Mouse (Mus musculus) kidney, postnatal 0 days (tissue): ENCODE results near the gene Ctdsp1. TPM values are rescaled to one million over a fixed set of nuclear protein-coding genes. Genes with fewer than 3 reads are reported as not detected.

Source experiments
- ATAC-seq: fragments of 200-750 bp; cut with Nextera tagmentation; replicated peaks from 2 replicates; pipeline ENCODE4 v1.8.0; 2017; ENCODE audit warnings: low read depth, moderate number of reproducible peaks, moderate TSS enrichment, moderate library complexity; ENCODE audit not compliant: low FRiP score
- DNase-seq: peaks from one replicate; pipeline ENCODE4 v3.0.0-alpha.2; 2016; ENCODE audit warnings: low spot score
- H3K27ac ChIP-seq: fragments of 300-500 bp; sonication (generic); 2 replicates; pipeline ENCODE4 v1.5.1; 2014; ENCODE audit warnings: mild to moderate bottlenecking
- H3K27me3 ChIP-seq: fragments of 300-500 bp; sonication (generic); 2 replicates; pipeline ENCODE4 v1.6.1; 2014; ENCODE audit warnings: low read length, mixed read lengths; ENCODE audit not compliant: insufficient read depth
- H3K36me3 ChIP-seq: fragments of 300-500 bp; sonication (generic); 2 replicates; pipeline ENCODE4 v1.6.1; 2014; ENCODE audit warnings: low read length, mixed read lengths; ENCODE audit not compliant: insufficient read depth
- H3K4me1 ChIP-seq: fragments of 300-500 bp; sonication (generic); replicated peaks from 2 replicates; pipeline ENCODE4 v1.6.1; 2014; ENCODE audit warnings: antibody characterized with exemption, low read length, mixed read lengths; ENCODE audit not compliant: insufficient read depth
- H3K4me2 ChIP-seq: fragments of 300-500 bp; sonication (generic); 2 replicates; pipeline ENCODE4 v1.6.1; 2014; ENCODE audit warnings: mild to moderate bottlenecking, low read length, moderate library complexity, mixed read lengths
- H3K4me3 ChIP-seq: fragments of 300-500 bp; sonication (generic); replicated peaks from 2 replicates; pipeline ENCODE4 v1.5.1; 2014; ENCODE audit warnings: low read depth, low read length
- H3K9ac ChIP-seq: fragments of 300-500 bp; sonication (generic); 2 replicates; pipeline ENCODE4 v1.6.1; 2014; ENCODE audit warnings: low read depth, low read length
- H3K9me3 ChIP-seq: fragments of 300-500 bp; sonication (generic); replicated peaks from 2 replicates; pipeline ENCODE4 v1.6.1; 2016; ENCODE audit warnings: low read length, inconsistent platforms, mixed read lengths
- CTCF ChIP-seq: IDR thresholded peaks from 2 replicates; pipeline ENCODE4 v1.5.1; 2016; ENCODE audit warnings: antibody characterized with exemption, low read depth, mild to moderate bottlenecking, moderate library complexity
- WGBS: fragments of 180-500 bp; shearing (Covaris S2); extraction: QIAGEN DNeasy Blood & Tissue Kit; methylation state at CpG from one replicate; pipeline ENCODE4 v1.1.7; 2014; 5-methylcytosine and 5-hydroxymethylcytosine counted together
- polyA plus RNA-seq: library from polyadenylated mRNA; unstranded; fragments of >200 nt; fragmentation: Nextera tagmentation; extraction: Ambion mirVana; gene quantifications from 2 replicates; pipeline ENCODE4 v1.2.1, GENCODE M21; 2015

The Ctdsp1 gene
- polyA plus RNA-seq, 1 experiment from 2014 or later = 73.3 TPM

DNA sequence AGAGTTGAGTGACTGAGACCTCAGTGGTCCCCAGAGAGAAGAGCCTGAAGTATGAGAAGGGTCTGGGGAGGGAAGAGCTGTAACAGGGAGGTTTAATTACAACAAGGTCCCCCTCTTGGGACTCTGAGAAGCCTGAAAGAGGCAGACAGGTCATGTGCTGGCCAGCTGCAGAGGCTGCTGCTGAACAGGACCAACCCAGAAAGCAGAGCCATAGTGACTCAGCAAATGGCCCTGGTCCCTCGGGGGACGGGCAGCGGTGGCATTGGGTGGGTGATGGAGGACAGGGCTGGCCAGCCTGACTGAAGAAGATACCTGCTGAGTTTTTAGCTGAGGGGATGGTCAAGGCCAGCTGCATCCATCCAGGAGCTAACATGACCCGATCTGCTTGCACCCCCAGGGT lies 14.9 kb upstream of the Ctdsp1 start:
- no peak overlapping the region for H3K4me3 ChIP-seq
- no peak for TF ChIP-seq CTCF
- H3K9me3 ChIP-seq = no peaks in the 10 kb centered on the region
- no peak overlapping the region for H3K4me2 ChIP-seq
- no peaks in the 10 kb centered on the region for H3K36me3 ChIP-seq
- ATAC-seq (no peak), DNase-seq (no peak)
- H3K4me1 ChIP-seq = no peaks in the 10 kb centered on the region
- 71% methylated on average over 4 of the region's 4 CpGs for WGBS
- H3K27me3 ChIP-seq = no peaks in the 10 kb centered on the region
- H3K9ac ChIP-seq = no peak overlapping the region
- no peak overlapping the region for H3K27ac ChIP-seq

DNA sequence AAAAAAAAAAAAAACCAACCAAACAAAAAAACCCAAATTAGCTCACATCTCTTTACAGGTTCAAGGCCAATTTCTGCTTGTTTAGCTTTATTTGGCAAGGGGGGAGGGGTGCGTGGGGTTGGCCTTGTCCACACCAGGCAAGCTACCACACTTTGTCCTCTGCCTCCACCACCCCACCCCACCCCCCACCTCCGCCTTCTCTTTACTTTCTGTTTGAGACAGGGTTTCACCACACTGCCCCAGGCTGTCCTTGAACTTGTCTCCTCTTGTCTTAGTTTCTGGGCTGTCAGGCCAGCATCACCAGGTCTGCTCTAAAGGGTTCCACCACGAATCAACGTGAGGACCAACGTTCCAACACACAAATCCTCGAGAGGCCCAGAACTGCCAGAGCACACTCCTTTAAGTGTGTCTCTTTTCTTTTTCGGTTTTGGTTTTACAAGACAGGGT lies 12.2 kb upstream of the Ctdsp1 start:
- no peak for TF ChIP-seq CTCF
- no peak overlapping the region for H3K4me2 ChIP-seq
- no peaks in the 10 kb centered on the region for H3K9me3 ChIP-seq
- H3K4me3 ChIP-seq = no peak overlapping the region
- DNase-seq = no peak
- no peaks in the 10 kb centered on the region for H3K4me1 ChIP-seq
- H3K27ac ChIP-seq = no peak overlapping the region
- WGBS = 84% methylated on average over 7 of the region's 7 CpGs
- H3K36me3 ChIP-seq = no peaks in the 10 kb centered on the region
- ATAC-seq = no peak
- H3K27me3 ChIP-seq = no peaks in the 10 kb centered on the region
- no peak overlapping the region for H3K9ac ChIP-seq

DNA sequence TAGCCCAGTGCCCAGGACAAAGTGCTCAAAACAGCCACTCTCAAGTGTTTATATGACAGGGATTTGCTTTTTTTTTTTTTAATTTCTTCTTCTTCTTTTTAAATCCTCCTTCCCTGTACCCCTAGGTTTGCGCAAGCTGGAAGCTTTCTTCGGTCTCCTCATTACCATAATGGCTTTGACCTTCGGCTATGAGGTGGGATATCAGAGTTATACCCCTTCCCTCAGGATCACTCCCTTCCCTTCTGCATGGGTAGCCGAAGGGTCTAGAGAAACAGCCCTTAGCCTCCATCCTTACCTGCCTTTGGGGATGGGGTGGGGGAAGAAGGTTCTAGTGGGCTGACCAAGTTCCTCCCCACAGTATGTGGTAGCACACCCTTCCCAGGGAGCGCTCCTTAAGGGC lies 10.8 kb upstream of the Ctdsp1 start:
- Histone ChIP-seq H3K27me3 (no peaks in the 10 kb centered on the region), H3K9me3 (no peaks in the 10 kb centered on the region), H3K27ac (no peak overlapping the region), H3K4me2 (no peak overlapping the region), H3K9ac (no peak overlapping the region), H3K36me3 (no peaks in the 10 kb centered on the region), H3K4me3 (no peak overlapping the region), H3K4me1 (no peaks in the 10 kb centered on the region)
- ATAC-seq (no peak), DNase-seq (no peak)
- 82% methylated on average over 5 of the region's 5 CpGs for WGBS
- no peak for TF ChIP-seq CTCF

DNA sequence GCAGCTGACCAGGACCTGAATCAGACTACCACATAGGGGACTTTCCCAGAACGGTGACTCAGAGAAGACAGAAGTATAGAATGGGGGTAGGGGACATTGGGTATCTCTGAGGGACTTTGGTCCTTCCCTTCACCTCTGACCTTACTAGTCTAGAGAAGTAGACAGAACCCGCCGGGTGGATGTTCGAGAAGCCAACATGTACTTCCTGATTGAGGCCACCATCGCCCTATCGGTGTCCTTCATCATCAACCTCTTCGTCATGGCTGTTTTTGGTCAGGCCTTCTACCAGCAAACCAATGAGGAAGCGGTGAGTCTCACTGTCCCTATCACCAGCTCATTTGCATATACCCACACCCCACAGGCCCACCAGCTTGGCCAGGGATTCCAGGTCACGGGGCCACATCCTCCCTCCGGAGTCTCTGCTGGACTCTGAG lies 9.7 kb upstream of the Ctdsp1 start:
- Histone ChIP-seq H3K4me1 (no peaks in the 10 kb centered on the region), H3K36me3 (no peaks in the 10 kb centered on the region), H3K4me3 (no peak overlapping the region), H3K27ac (no peak overlapping the region), H3K9ac (no peak overlapping the region), H3K4me2 (no peak overlapping the region), H3K27me3 (no peaks in the 10 kb centered on the region), H3K9me3 (no peaks in the 10 kb centered on the region)
- DNase-seq (no peak), ATAC-seq (no peak; the same call in 1 of the 2 replicates)
- WGBS = 91% methylated on average over 10 of the region's 10 CpGs
- no peak for TF ChIP-seq CTCF

DNA sequence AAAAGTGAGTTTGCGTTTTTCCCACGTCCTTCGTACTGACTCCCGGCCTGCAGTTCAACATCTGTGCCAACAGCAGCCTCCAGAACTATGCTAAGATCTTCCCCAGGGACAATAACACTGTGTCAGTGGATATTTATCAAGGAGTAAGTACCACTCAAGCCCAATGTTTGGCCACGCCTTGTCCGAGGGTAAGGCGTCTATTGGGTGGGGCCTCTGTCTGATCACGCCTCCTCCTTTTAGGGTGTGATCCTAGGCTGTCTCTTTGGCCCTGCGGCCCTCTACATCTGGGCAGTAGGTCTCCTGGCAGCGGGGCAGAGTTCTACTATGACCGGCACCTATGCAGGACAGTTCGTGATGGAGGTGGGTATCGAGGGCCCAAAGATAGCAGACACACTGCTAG lies 7.9 kb upstream of the Ctdsp1 start:
- no peak for DNase-seq

DNA sequence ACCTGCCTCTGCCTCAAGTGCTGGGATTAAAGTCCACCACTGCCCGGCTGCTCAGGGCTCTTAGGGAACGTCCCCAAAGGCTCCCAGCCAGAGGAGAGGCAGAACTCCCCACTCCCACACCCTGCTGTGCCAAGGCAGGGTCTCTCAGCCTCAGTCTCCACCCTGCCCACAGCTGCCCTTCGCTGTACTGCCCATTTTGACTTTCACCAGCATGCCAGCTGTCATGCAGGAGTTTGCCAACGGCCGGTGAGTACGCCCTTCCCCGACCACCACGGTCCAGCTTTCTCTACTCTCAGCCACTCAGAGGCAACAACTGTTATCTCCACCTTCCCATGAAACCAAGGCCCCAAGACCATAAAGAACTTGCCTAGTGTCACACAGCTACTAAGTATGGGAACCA lies 6.8 kb upstream of the Ctdsp1 start:
- H3K36me3 ChIP-seq = no peaks in the 10 kb centered on the region
- ATAC-seq = no peak
- no peak overlapping the region for H3K27ac ChIP-seq
- H3K4me1 ChIP-seq = 0 out of 2 replicates have a peak, but pooled peaks cover 5% of the 10 kb centered on the region
- no peak for DNase-seq
- 80% methylated on average over 8 of the region's 8 CpGs for WGBS
- no peaks in the 10 kb centered on the region for H3K9me3 ChIP-seq
- H3K9ac ChIP-seq = no peak overlapping the region
- H3K4me3 ChIP-seq = no peak overlapping the region
- TF ChIP-seq CTCF = no peak
- H3K27me3 ChIP-seq = no peaks in the 10 kb centered on the region
- H3K4me2 ChIP-seq = no peak overlapping the region

More for the DNA sequence above, 7.9 kb upstream of the Ctdsp1 start:
- WGBS = 83% methylated on average over 13 of the region's 13 CpGs
- Histone ChIP-seq H3K27ac (no peak overlapping the region), H3K9ac (no peak overlapping the region), H3K36me3 (no peaks in the 10 kb centered on the region), H3K4me2 (no peak overlapping the region), H3K9me3 (no peaks in the 10 kb centered on the region), H3K4me1 (0 out of 2 replicates have a peak, but pooled peaks cover 5% of the 10 kb centered on the region), H3K27me3 (no peaks in the 10 kb centered on the region), H3K4me3 (no peak overlapping the region)
- ATAC-seq = no peak
- TF ChIP-seq CTCF = no peak

DNA sequence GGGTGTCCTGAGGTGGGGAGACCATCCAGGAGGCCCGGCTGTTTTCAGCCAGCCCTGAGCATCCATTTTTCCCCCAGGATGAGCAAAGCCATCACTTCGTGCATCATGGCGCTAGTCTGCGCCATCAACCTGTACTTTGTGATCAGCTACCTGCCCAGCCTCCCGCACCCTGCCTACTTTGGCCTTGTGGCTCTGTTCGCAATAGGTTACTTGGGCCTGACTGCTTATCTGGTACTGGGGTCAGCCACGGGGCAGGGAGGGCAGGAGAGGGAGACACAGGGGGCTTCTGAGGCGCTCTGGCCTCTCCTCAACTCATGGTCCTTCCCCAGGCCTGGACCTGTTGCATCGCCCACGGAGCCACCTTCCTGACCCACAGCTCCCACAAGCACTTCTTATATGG lies 6.2 kb upstream of the Ctdsp1 start:
- no peak for TF ChIP-seq CTCF
- Histone ChIP-seq H3K4me2 (no peak overlapping the region), H3K9ac (no peak overlapping the region), H3K4me1 (peaks cover 7% of the 10 kb centered on the region; the same call in 1 of the 2 replicates), H3K4me3 (no peak overlapping the region), H3K36me3 (no peaks in the 10 kb centered on the region), H3K27ac (no peak overlapping the region), H3K27me3 (no peaks in the 10 kb centered on the region), H3K9me3 (no peaks in the 10 kb centered on the region)
- ATAC-seq = no peak
- 93% methylated on average over 10 of the region's 10 CpGs for WGBS
- no peak for DNase-seq
